Mouse (Mus musculus) midbrain, postnatal 0 days (tissue): ENCODE data around the gene Casz1. TPM values are rescaled to one million over a fixed set of nuclear protein-coding genes. Genes with fewer than 3 reads are reported as not detected.

Experiments used
- ATAC-seq: fragments of 200-750 bp; cut with Nextera tagmentation; 2 replicates; pipeline ENCODE4 v1.8.0; 2017; ENCODE audit warnings: moderate number of reproducible peaks, mild to moderate bottlenecking, moderate TSS enrichment, moderate library complexity; ENCODE audit not compliant: low FRiP score
- DNase-seq: peaks from one replicate; pipeline ENCODE4 v3.0.0-alpha.2; 2015; ENCODE audit warnings: low spot score
- H3K27ac ChIP-seq: fragments of 300-500 bp; sonication (generic); 2 replicates; pipeline ENCODE4 v1.5.1; 2014; ENCODE audit warnings: low read depth, mild to moderate bottlenecking, low read length, mixed read lengths
- H3K27me3 ChIP-seq: fragments of 300-500 bp; sonication (generic); 2 replicates; pipeline ENCODE4 v1.6.1; 2014; ENCODE audit warnings: low read length, control low read depth, mixed read lengths; ENCODE audit not compliant: insufficient read depth
- H3K36me3 ChIP-seq: fragments of 300-500 bp; sonication (generic); 2 replicates; pipeline ENCODE4 v1.6.1; 2014; ENCODE audit warnings: low read length, control low read depth, mixed read lengths; ENCODE audit not compliant: insufficient read depth
- H3K4me1 ChIP-seq: fragments of 300-500 bp; sonication (generic); 2 replicates; pipeline ENCODE4 v1.6.1; 2014; ENCODE audit warnings: mild to moderate bottlenecking, control low read depth, antibody characterized with exemption, low read length, mixed read lengths; ENCODE audit not compliant: insufficient read depth
- H3K4me2 ChIP-seq: fragments of 300-500 bp; sonication (generic); 2 replicates; pipeline ENCODE4 v1.6.1; 2014; ENCODE audit warnings: low read depth, mild to moderate bottlenecking, low read length, mixed read lengths; ENCODE audit not compliant: poor library complexity, severe bottlenecking
- H3K4me3 ChIP-seq: fragments of 300-500 bp; sonication (generic); 2 replicates; pipeline ENCODE4 v1.5.1; 2014; ENCODE audit warnings: low read depth, mild to moderate bottlenecking, low read length, moderate library complexity
- H3K9ac ChIP-seq: fragments of 300-500 bp; sonication (generic); replicated peaks from 2 replicates; pipeline ENCODE4 v1.6.1; 2014; ENCODE audit warnings: mild to moderate bottlenecking, low read length, moderate library complexity, mixed read lengths; ENCODE audit not compliant: poor library complexity, severe bottlenecking
- H3K9me3 ChIP-seq: fragments of 300-500 bp; sonication (generic); 2 replicates; pipeline ENCODE4 v1.6.1; 2016; ENCODE audit warnings: low read length, control low read depth
- CTCF ChIP-seq: IDR thresholded peaks from 2 replicates; pipeline ENCODE4 v1.5.1; 2016; ENCODE audit warnings: antibody characterized with exemption, mild to moderate bottlenecking
- WGBS: fragments of 180-500 bp; shearing (Covaris S2); extraction: QIAGEN DNeasy Blood & Tissue Kit; methylation state at CpG from one replicate; pipeline ENCODE4 v1.1.7; 2014; 5-methylcytosine and 5-hydroxymethylcytosine counted together
- polyA plus RNA-seq: library from polyadenylated mRNA; unstranded; fragments of >200 nt; fragmentation: Nextera tagmentation; extraction: Ambion mirVana; gene quantifications from 2 replicates; pipeline ENCODE4 v1.2.1, GENCODE M21; 2015
- total RNA-seq: library from RNA; depleted of rRNA; stranded (reverse); fragments of >200 nt; gene quantifications from 2 replicates; pipeline ENCODE4 v1.2.3, GENCODE M21; 2014; rRNA removed

Gene Casz1
- total and polyA plus RNA-seq, 2 experiments from 2014 or later: 2.0 to 3.7 TPM

DNA sequence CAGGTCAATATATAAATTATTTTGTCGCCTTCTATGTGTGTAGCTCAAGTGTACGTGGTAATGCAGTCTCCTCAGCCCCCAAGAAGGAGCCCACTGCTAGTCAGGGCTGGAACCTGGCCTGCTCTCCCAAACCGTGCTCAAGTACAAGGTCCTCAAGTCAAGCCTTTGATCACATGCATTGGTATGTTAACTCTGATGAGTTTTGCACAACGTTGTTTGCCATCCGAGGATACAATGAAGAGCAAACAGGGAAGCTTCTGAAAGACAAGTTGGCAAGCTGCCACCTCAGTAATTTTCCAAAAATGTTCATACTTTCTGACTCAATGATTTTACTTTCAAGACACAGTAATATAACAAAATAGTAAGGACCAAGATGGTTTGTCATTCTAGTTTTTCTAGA is 189.7 kb downstream of the Casz1 start:
- H3K4me3 ChIP-seq: no peak overlapping the region
- no peak for TF ChIP-seq CTCF
- ATAC-seq: no peak
- no peaks in the 10 kb centered on the region for H3K36me3 ChIP-seq
- no peak overlapping the region for H3K4me2 ChIP-seq
- H3K9me3 ChIP-seq: no peaks in the 10 kb centered on the region
- no peaks in the 10 kb centered on the region for H3K27me3 ChIP-seq
- no peak overlapping the region for H3K9ac ChIP-seq
- WGBS: 84% methylated on average over 5 of the region's 5 CpGs
- no peaks in the 10 kb centered on the region for H3K4me1 ChIP-seq
- H3K27ac ChIP-seq: no peak overlapping the region
- DNase-seq: no peak

DNA sequence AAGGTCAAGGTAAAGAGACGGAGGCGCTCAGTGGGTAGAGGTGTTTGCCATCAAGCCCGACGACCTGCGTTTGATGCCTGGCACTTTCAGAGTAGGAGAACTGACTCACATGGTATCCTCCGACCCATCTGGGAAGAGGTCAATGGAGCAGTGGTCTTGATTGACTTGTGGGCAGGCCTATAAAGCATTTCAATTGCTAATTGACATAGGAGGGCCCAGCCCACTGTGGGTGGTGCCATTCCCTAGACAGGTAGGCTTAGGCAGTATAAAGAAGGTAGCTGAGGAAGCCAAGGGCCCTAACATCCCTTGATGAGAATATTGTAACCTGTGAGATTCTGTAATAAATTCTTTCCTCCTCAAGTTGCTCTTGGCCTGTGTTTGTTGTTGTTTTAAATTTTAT is 196.5 kb downstream of the Casz1 start:
- no peak for TF ChIP-seq CTCF
- DNase-seq (no peak), ATAC-seq (no peak)
- no peak overlapping the region for H3K4me3 ChIP-seq
- no peaks in the 10 kb centered on the region for H3K27me3 ChIP-seq
- no peak overlapping the region for H3K4me2 ChIP-seq
- no peak overlapping the region for H3K9ac ChIP-seq
- no peaks in the 10 kb centered on the region for H3K4me1 ChIP-seq
- H3K27ac ChIP-seq: no peak overlapping the region
- H3K9me3 ChIP-seq: no peaks in the 10 kb centered on the region
- H3K36me3 ChIP-seq: no peaks in the 10 kb centered on the region
- 96% methylated on average over 6 of the region's 6 CpGs for WGBS

DNA sequence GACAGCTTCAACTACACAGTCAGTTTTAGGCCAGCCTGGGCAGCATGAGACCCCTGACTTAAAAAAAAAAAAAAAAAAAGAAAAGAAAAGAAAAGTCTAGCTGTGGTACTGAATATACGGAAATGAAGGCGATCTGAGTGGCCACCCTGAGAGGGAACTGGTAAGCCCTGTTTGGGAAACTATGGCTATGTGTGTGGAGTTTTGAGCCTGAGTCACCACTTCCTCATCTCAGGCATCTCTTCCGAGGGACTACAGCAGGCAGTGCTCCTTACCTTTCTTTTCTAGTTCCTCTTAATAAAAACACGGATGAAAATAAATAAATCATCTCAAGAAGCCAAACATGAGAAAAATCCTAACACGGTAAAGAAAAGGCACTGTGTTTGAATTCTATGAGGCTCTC is 197.3 kb downstream of the Casz1 start:
- 97% methylated on average over 5 of the region's 5 CpGs for WGBS
- Histone ChIP-seq H3K4me1 (no peaks in the 10 kb centered on the region), H3K4me2 (no peak overlapping the region), H3K9ac (no peak overlapping the region), H3K4me3 (no peak overlapping the region), H3K27ac (no peak overlapping the region), H3K9me3 (no peaks in the 10 kb centered on the region), H3K36me3 (no peaks in the 10 kb centered on the region), H3K27me3 (no peaks in the 10 kb centered on the region)
- ATAC-seq: no peak
- no peak for DNase-seq
- TF ChIP-seq CTCF: no peak

DNA sequence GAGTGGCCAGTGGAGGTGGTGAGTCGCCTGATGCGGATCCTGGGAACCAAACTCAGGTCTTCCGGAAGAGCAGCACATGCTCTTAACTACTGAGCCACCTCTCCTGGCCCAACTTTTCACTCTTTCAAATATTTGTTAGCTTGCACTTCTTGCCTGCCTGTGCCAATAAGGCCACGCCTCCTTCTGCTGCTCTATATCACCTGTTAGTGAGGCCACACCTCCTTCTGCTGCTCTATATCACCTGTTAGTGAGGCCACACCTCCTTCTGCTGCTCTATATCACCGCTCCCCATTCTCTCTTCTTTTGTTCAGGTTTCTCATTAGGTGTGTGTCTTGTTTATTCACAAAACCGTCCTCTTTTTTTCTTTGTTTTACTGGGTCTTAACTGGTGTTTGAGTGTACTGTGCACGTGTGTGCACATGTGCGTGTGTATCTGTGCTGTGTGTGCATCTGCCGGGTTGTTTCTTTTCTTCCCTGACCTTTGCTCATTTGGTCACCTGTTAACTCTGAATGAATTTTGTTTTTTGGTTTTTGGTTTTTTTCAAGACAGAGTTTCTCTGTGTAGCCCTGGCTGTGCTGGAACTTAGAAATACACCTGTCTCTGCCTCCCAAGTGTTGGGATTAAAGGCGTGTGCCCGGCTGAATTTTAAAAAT is 198.3 kb downstream of the Casz1 start:
- Histone ChIP-seq H3K9ac (no peak overlapping the region), H3K27ac (no peak overlapping the region), H3K27me3 (no peaks in the 10 kb centered on the region), H3K9me3 (no peaks in the 10 kb centered on the region), H3K36me3 (no peaks in the 10 kb centered on the region), H3K4me1 (no peaks in the 10 kb centered on the region), H3K4me2 (no peak overlapping the region), H3K4me3 (no peak overlapping the region)
- ATAC-seq (no peak), DNase-seq (no peak)
- no peak for TF ChIP-seq CTCF
- 96% methylated on average over 11 of the region's 11 CpGs for WGBS

Other genes starting within 250 kb of the Casz1 start
- 70.8 and 73.3 TPM in 2 replicates for gene Exosc10, start 246.0 kb upstream of the Casz1 start, total RNA-seq
- gene Exosc10, start 246.0 kb upstream of the Casz1 start, polyA plus RNA-seq: 77.1 and 78.8 TPM in 2 replicates
- 55.4 and 74.9 TPM in 2 replicates for gene Srm, start 212.9 kb upstream of the Casz1 start, total RNA-seq
- 148 and 151 TPM in 2 replicates for gene Srm, start 212.9 kb upstream of the Casz1 start, polyA plus RNA-seq
- 0.33 and 0.42 TPM in 2 replicates for gene Masp2, start 201.9 kb upstream of the Casz1 start, total RNA-seq
- 0.55 TPM in 1 of 2 replicates, not detected in the other for gene Masp2, start 201.9 kb upstream of the Casz1 start, polyA plus RNA-seq
- 94.0 and 98.7 TPM in 2 replicates for gene Tardbp, start 177.4 kb upstream of the Casz1 start, total RNA-seq
- 80.7 and 94.6 TPM in 2 replicates for gene Tardbp, start 177.4 kb upstream of the Casz1 start, polyA plus RNA-seq
- gene Gm572, start 161.1 kb upstream of the Casz1 start, total RNA-seq: 0.44 TPM in 1 of 2 replicates, not detected in the other
- gene Gm572, start 161.1 kb upstream of the Casz1 start, polyA plus RNA-seq: not detected in 2 replicates